Mouse (Mus musculus) brown adipose tissue, adult 24 weeks (tissue): ENCODE data around the gene Ptgr1. TPM values are rescaled to one million over a fixed set of nuclear protein-coding genes. Genes with fewer than 3 reads are reported as not detected.

ENCODE experiments used
- H3K27ac ChIP-seq: fragments of 200-500 bp; replicated peaks from 2 replicates; pipeline ENCODE4 v1.5.1; 2012; ENCODE audit warnings: low read depth, mild to moderate bottlenecking, low read length
- H3K4me1 ChIP-seq: fragments of 200-500 bp; 2 replicates; pipeline ENCODE4 v1.6.1; 2012; ENCODE audit warnings: low read length, mixed read lengths; ENCODE audit not compliant: control insufficient read depth, insufficient read depth, insufficient read length
- H3K4me3 ChIP-seq: fragments of 200-500 bp; 2 replicates; pipeline ENCODE4 v1.5.1; 2012; ENCODE audit warnings: low read depth, mild to moderate bottlenecking, low read length, moderate library complexity; ENCODE audit not compliant: insufficient read depth
- polyA plus RNA-seq: library from polyadenylated mRNA; stranded (reverse); fragments of >200 nt; gene quantifications from 2 replicates; pipeline ENCODE4 v1.2.4, GENCODE M21; 2012; ENCODE audit not compliant: missing spikeins, insufficient read depth, insufficient read length

The Ptgr1 gene
- 3.4 and 5.9 TPM in 2 replicates for polyA plus RNA-seq

GRCm38 (mm10) chr4:58986540-58987190 is at the start of gene Ptgr1:
Ptgr1 (minus strand) TSS chr4:58987119.
- no peak within 1 kb of the TSS for H3K27ac ChIP-seq
- no peaks in the 10 kb centered on the region; the same call in 1 of the 2 replicates for H3K4me1 ChIP-seq
- H3K4me3 ChIP-seq: peak within 1 kb of the TSS; percentile 74

- Histone ChIP-seq H3K4me1 (peaks cover 3% of the 10 kb centered on the region; the same call in 1 of the 2 replicates), H3K27ac (no peak overlapping the region), H3K4me3 (peak overlapping the region; percentile 69)
Observed at GRCm38 (mm10) chr4:59035786-59036350, 48.9 kb upstream of the Ptgr1 start.

- H3K4me1 ChIP-seq: peaks cover 3% of the 10 kb centered on the region; the same call in 1 of the 2 replicates
- peak within 1 kb of the TSS; percentile 69 for H3K4me3 ChIP-seq
- no peak within 1 kb of the TSS for H3K27ac ChIP-seq
Observed at GRCm38 (mm10) chr4:59034918-59035785, 48.2 kb upstream of the Ptgr1 start, which contains the start of gene Gng10. Gng10 (plus strand) TSS chr4:59035088.

- H3K4me1 ChIP-seq: peaks cover 3% of the 10 kb centered on the region; the same call in 1 of the 2 replicates
- H3K4me3 ChIP-seq: peak overlapping the region; percentile 69
- H3K27ac ChIP-seq: no peak overlapping the region
Observed at GRCm38 (mm10) chr4:59034325-59034917, 47.5 kb upstream of the Ptgr1 start.

- no peak overlapping the region for H3K27ac ChIP-seq
- no peak overlapping the region for H3K4me3 ChIP-seq
- H3K4me1 ChIP-seq: peaks cover 3% of the 10 kb centered on the region; the same call in 1 of the 2 replicates
Observed at GRCm38 (mm10) chr4:59016922-59017321, 30.0 kb upstream of the Ptgr1 start.

GRCm38 (mm10) chr4:59015181-59015580 is 28.3 kb upstream of the Ptgr1 start:
- peak overlapping the region; percentile 19; the same call in 1 of the 2 replicates for H3K27ac ChIP-seq
- H3K4me1 ChIP-seq: peaks cover 4% of the 10 kb centered on the region; the same call in 1 of the 2 replicates
- no peak overlapping the region for H3K4me3 ChIP-seq

- no peak overlapping the region for H3K27ac ChIP-seq
Observed at GRCm38 (mm10) chr4:59011446-59011845, 24.5 kb upstream of the Ptgr1 start.

GRCm38 (mm10) chr4:59009696-59010095 is 22.8 kb upstream of the Ptgr1 start:
- no peak overlapping the region for H3K4me3 ChIP-seq
- H3K4me1 ChIP-seq: peaks cover 20% of the 10 kb centered on the region
- no peak overlapping the region; the same call in 1 of the 2 replicates for H3K27ac ChIP-seq

More at GRCm38 (mm10) chr4:59011446-59011845, 24.5 kb upstream of the Ptgr1 start:
- peaks cover 16% of the 10 kb centered on the region; the same call in 1 of the 2 replicates for H3K4me1 ChIP-seq
- H3K4me3 ChIP-seq: no peak overlapping the region

- H3K4me1 ChIP-seq: peaks cover 22% of the 10 kb centered on the region
- no peak overlapping the region for H3K4me3 ChIP-seq
- H3K27ac ChIP-seq: no peak overlapping the region
Observed at GRCm38 (mm10) chr4:59009186-59009585, 22.3 kb upstream of the Ptgr1 start.

GRCm38 (mm10) chr4:59007974-59008373 is 21.1 kb upstream of the Ptgr1 start:
- H3K4me3 ChIP-seq: no peak overlapping the region
- H3K4me1 ChIP-seq: peaks cover 22% of the 10 kb centered on the region
- H3K27ac ChIP-seq: no peak overlapping the region

GRCm38 (mm10) chr4:59007016-59007415 is 20.1 kb upstream of the Ptgr1 start:
- Histone ChIP-seq H3K27ac (peak overlapping the region; percentile 69), H3K4me3 (0 out of 2 replicates have a peak overlapping the region, but pooled peaks have one; percentile 7), H3K4me1 (peaks cover 22% of the 10 kb centered on the region)

GRCm38 (mm10) chr4:59006211-59006610 is 19.3 kb upstream of the Ptgr1 start:
- Histone ChIP-seq H3K27ac (0 out of 2 replicates have a peak overlapping the region, but pooled peaks have one; percentile 23), H3K4me1 (peaks cover 22% of the 10 kb centered on the region), H3K4me3 (no peak overlapping the region)

GRCm38 (mm10) chr4:59003806-59004200 is 16.9 kb upstream of the Ptgr1 start:
- H3K4me1 ChIP-seq: peaks cover 14% of the 10 kb centered on the region
- 0 out of 2 replicates have a peak overlapping the region, but pooled peaks have one; percentile 11 for H3K27ac ChIP-seq
- H3K4me3 ChIP-seq: peak overlapping the region; percentile 81

GRCm38 (mm10) chr4:59002948-59003805 is 16.3 kb upstream of the Ptgr1 start, which contains the start of gene Gm20503:
Gm20503 (plus strand) TSS chr4:59003210.
- H3K4me1 ChIP-seq: peaks cover 10% of the 10 kb centered on the region
- H3K4me3 ChIP-seq: peak within 1 kb of the TSS; percentile 81
- peak within 1 kb of the TSS; percentile 60 for H3K27ac ChIP-seq
